Mouse (Mus musculus) forebrain, embryonic 16.5 days (tissue): ENCODE measurements around the gene Slc22a8. TPM values are rescaled to one million over a fixed set of nuclear protein-coding genes. Genes with fewer than 3 reads are reported as not detected.

ENCODE experiments used
- ATAC-seq: fragments of 200-750 bp; cut with Nextera tagmentation; 2 replicates; pipeline ENCODE4 v1.8.0; 2017; ENCODE audit warnings: mild to moderate bottlenecking, moderate library complexity
- H3K27ac ChIP-seq: fragments of 300-500 bp; sonication (generic); 2 replicates; pipeline ENCODE4 v1.5.1; 2014; ENCODE audit warnings: low read length, control low read depth
- H3K27me3 ChIP-seq: fragments of 300-500 bp; sonication (generic); replicated peaks from 2 replicates; pipeline ENCODE4 v1.6.1; 2014; ENCODE audit warnings: low read length; ENCODE audit not compliant: control insufficient read depth, insufficient read depth
- H3K36me3 ChIP-seq: fragments of 300-500 bp; sonication (generic); 2 replicates; pipeline ENCODE4 v1.6.1; 2014; ENCODE audit not compliant: control insufficient read depth, insufficient read depth
- H3K4me1 ChIP-seq: fragments of 300-500 bp; sonication (generic); replicated peaks from 2 replicates; pipeline ENCODE4 v1.6.1; 2014; ENCODE audit warnings: low read length; ENCODE audit not compliant: control insufficient read depth, insufficient read depth
- H3K4me2 ChIP-seq: fragments of 300-500 bp; sonication (generic); 2 replicates; pipeline ENCODE4 v1.6.1; 2014; ENCODE audit warnings: mild to moderate bottlenecking, low read length, control low read depth
- H3K4me3 ChIP-seq: fragments of 300-500 bp; sonication (generic); replicated peaks from 2 replicates; pipeline ENCODE4 v1.5.1; 2014; ENCODE audit warnings: mild to moderate bottlenecking, low read length, control low read depth
- H3K9ac ChIP-seq: fragments of 300-500 bp; sonication (generic); replicated peaks from 2 replicates; pipeline ENCODE4 v1.6.1; 2014; ENCODE audit warnings: low read depth, low read length, control low read depth
- H3K9me3 ChIP-seq: fragments of 300-500 bp; sonication (generic); 2 replicates; pipeline ENCODE4 v1.6.1; 2016; ENCODE audit warnings: low read length; ENCODE audit not compliant: control insufficient read depth
- WGBS: fragments of 180-500 bp; shearing (Covaris S2); extraction: QIAGEN DNeasy Blood & Tissue Kit; methylation state at CpG from one replicate; pipeline ENCODE4 v1.1.7; 2014; 5-methylcytosine and 5-hydroxymethylcytosine counted together
- polyA plus RNA-seq: library from polyadenylated mRNA; unstranded; fragments of >200 nt; fragmentation: Nextera tagmentation; extraction: Ambion mirVana; gene quantifications from 2 replicates; pipeline ENCODE4 v1.2.1, GENCODE M21; 2015

Gene Slc22a8
- polyA plus RNA-seq, 1 experiment from 2014 or later, result 9.2 TPM

DNA sequence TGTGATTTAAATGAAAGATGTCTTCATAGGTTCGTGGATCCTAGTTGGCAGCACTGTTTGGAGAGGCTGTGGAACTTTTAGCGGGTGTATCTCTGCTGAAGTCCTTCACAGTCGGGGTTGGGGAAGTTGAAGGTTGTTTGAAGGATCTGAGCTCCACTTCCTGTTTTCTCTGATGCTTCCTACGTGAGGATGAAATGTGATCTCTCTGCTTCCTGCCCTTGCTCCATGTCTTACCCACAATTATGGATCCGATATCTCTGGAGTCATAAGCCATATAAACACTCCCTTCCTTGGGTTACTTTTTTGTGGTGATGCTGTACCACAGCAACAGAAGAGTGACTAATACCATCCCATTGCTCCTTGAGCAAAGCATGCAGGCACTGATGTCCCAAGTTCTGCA is 51.0 kb downstream of the Slc22a8 start:
- Histone ChIP-seq H3K27ac (no peak overlapping the region), H3K4me3 (no peak overlapping the region), H3K27me3 (no peaks in the 10 kb centered on the region), H3K9me3 (no peaks in the 10 kb centered on the region), H3K9ac (no peak overlapping the region), H3K4me1 (no peaks in the 10 kb centered on the region), H3K36me3 (no peaks in the 10 kb centered on the region), H3K4me2 (no peak overlapping the region)
- ATAC-seq, result no peak
- WGBS, result 79% methylated on average over 5 of the region's 5 CpGs

GRCm38 (mm10) chr19:8646393-8646792 is 55.3 kb downstream of the Slc22a8 start:
- WGBS, result 84% methylated on average over 2 of the region's 2 CpGs

GRCm38 (mm10) chr19:8655833-8656232 is 64.8 kb downstream of the Slc22a8 start:
- Histone ChIP-seq H3K4me3 (no peak overlapping the region), H3K27ac (no peak overlapping the region), H3K36me3 (no peaks in the 10 kb centered on the region), H3K27me3 (no peaks in the 10 kb centered on the region), H3K4me1 (no peaks in the 10 kb centered on the region), H3K9me3 (no peaks in the 10 kb centered on the region), H3K9ac (no peak overlapping the region), H3K4me2 (no peak overlapping the region)
- ATAC-seq, result no peak

More at GRCm38 (mm10) chr19:8646393-8646792, 55.3 kb downstream of the Slc22a8 start:
- ATAC-seq, result no peak
- Histone ChIP-seq H3K27ac (no peak overlapping the region), H3K9me3 (no peaks in the 10 kb centered on the region), H3K27me3 (no peaks in the 10 kb centered on the region), H3K36me3 (no peaks in the 10 kb centered on the region), H3K4me1 (no peaks in the 10 kb centered on the region), H3K4me2 (no peak overlapping the region), H3K4me3 (no peak overlapping the region), H3K9ac (no peak overlapping the region)

DNA sequence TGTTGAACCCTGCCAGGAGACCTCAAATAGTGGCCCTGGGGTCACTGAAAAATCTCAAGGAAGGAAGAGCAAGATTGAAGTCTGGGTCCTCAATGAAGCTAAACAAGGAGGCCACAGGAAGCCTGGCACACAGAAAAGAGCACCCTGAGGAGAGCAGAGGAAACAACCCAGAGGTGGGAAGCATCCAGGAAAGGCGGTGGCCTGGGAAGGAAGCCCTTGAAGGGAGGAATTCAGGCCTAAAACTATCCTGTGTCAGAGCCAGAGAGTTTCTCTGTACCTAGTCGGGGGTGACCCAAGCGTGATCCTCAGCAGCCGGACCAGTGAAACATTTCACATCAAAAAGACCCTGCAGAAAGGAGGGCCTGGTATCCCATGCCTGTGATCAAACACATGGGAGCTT is 65.3 kb downstream of the Slc22a8 start:
- no peak for ATAC-seq
- Histone ChIP-seq H3K9ac (no peak overlapping the region), H3K27me3 (no peaks in the 10 kb centered on the region), H3K4me2 (no peak overlapping the region), H3K4me3 (no peak overlapping the region), H3K4me1 (no peaks in the 10 kb centered on the region), H3K36me3 (no peaks in the 10 kb centered on the region), H3K9me3 (no peaks in the 10 kb centered on the region), H3K27ac (no peak overlapping the region)
- WGBS, result 82% methylated on average over 4 of the region's 4 CpGs

Other genes starting within 250 kb of the Slc22a8 start
- gene Slc22a30, start 186.1 kb upstream of the Slc22a8 start, polyA plus RNA-seq, result not detected in 2 replicates
- gene Slc22a6, start 26.8 kb downstream of the Slc22a8 start, polyA plus RNA-seq, result 9.4 and 14.0 TPM in 2 replicates
- gene Chrm1, start 72.5 kb downstream of the Slc22a8 start, polyA plus RNA-seq, result 6.9 and 8.2 TPM in 2 replicates
- gene Slc3a2, start 132.1 kb downstream of the Slc22a8 start, polyA plus RNA-seq, result 186 TPM in 2 replicates
- gene Wdr74, start 144.6 kb downstream of the Slc22a8 start, polyA plus RNA-seq, result 90.6 and 109 TPM in 2 replicates
- 2.5 and 2.8 TPM in 2 replicates for gene 1700092M07Rik, start 149.5 kb downstream of the Slc22a8 start, polyA plus RNA-seq
- gene Stx5a, start 150.2 kb downstream of the Slc22a8 start, polyA plus RNA-seq, result 129 and 136 TPM in 2 replicates
- 200 and 218 TPM in 2 replicates for gene Nxf1, start 165.8 kb downstream of the Slc22a8 start, polyA plus RNA-seq
- 230 and 247 TPM in 2 replicates for gene Tmem223, start 179.7 kb downstream of the Slc22a8 start, polyA plus RNA-seq
- gene Tmem179b, start 183.2 kb downstream of the Slc22a8 start, polyA plus RNA-seq, result 27.0 and 29.1 TPM in 2 replicates
- 30.8 and 32.2 TPM in 2 replicates for gene Taf6l, start 195.2 kb downstream of the Slc22a8 start, polyA plus RNA-seq
- gene Polr2g, start 207.3 kb downstream of the Slc22a8 start, polyA plus RNA-seq, result 160 and 164 TPM in 2 replicates
- 8.9 and 9.6 TPM in 2 replicates for gene Zbtb3, start 211.3 kb downstream of the Slc22a8 start, polyA plus RNA-seq
- 71.1 and 72.1 TPM in 2 replicates for gene Ttc9c, start 228.1 kb downstream of the Slc22a8 start, polyA plus RNA-seq
- 5.1 and 5.5 TPM in 2 replicates for gene Hnrnpul2, start 228.8 kb downstream of the Slc22a8 start, polyA plus RNA-seq
- gene AC129217.1, start 238.5 kb downstream of the Slc22a8 start, polyA plus RNA-seq, result not detected in 2 replicates
- gene Bscl2, start 246.2 kb downstream of the Slc22a8 start, polyA plus RNA-seq, result 88.3 and 98.7 TPM in 2 replicates
- 258 and 306 TPM in 2 replicates for gene Gng3, start 247.9 kb downstream of the Slc22a8 start, polyA plus RNA-seq